Mouse (Mus musculus) myocyte (in vitro differentiated cells): ENCODE measurements at regions not wholly inside any gene's neighbourhood (a gene's known extent, or its start where the extent isn't known, plus 50 kb on each side); places are given as distances from the start of the nearest gene placed in this dataset.

Source experiments
- CEBPB ChIP-seq: IDR thresholded peaks from 2 replicates; pipeline ENCODE4 v1.6.1; 2011; ENCODE audit warnings: mild to moderate bottlenecking, moderate library complexity; ENCODE audit not compliant: poor library complexity, insufficient read depth, severe bottlenecking
- E2F4 ChIP-seq: IDR thresholded peaks from one replicate; pipeline ENCODE4 v1.6.1; 2011; ENCODE audit warnings: mild to moderate bottlenecking, control low read depth, moderate library complexity; ENCODE audit not compliant: insufficient read depth
- MAX ChIP-seq: IDR thresholded peaks from one replicate; pipeline ENCODE4 v1.6.1; 2011; ENCODE audit warnings: low read depth, mild to moderate bottlenecking, control low read depth
- MYOG ChIP-seq, 3 experiments: IDR thresholded peaks; one replicate each; pipeline ENCODE4 v1.6.1; 2011; ENCODE audit warnings: control low read depth in 2 of 3, low read depth in 2 of 3, mild to moderate bottlenecking in 2 of 3; ENCODE audit not compliant: insufficient read length in 2 of 3, control insufficient read depth in 1 of 3, insufficient read depth in 1 of 3
- POLR2A ChIP-seq: IDR thresholded peaks from one replicate; pipeline ENCODE4 v1.6.1; 2011; ENCODE audit warnings: low read depth, mild to moderate bottlenecking, control low read depth, moderate library complexity; ENCODE audit not compliant: insufficient read length
- POLR2AphosphoS2 ChIP-seq: IDR thresholded peaks from one replicate; pipeline ENCODE4 v1.6.1; 2011; ENCODE audit warnings: low read depth, control low read depth; ENCODE audit not compliant: insufficient read length
- REST ChIP-seq: IDR thresholded peaks from one replicate; pipeline ENCODE4 v1.6.1; 2011; ENCODE audit warnings: mild to moderate bottlenecking, control low read depth, moderate library complexity; ENCODE audit not compliant: insufficient read depth, insufficient read length
- USF1 ChIP-seq: IDR thresholded peaks from one replicate; pipeline ENCODE4 v1.6.1; 2011; ENCODE audit warnings: low read depth, mild to moderate bottlenecking, control low read depth, moderate library complexity

- TF ChIP-seq MYOG (IDR thresholded peaks at IDR 0.05; ENCODE audit: control insufficient read depth in 1 of 3, insufficient read depth in 1 of 3, insufficient read length in 2 of 3, low read depth in 2 of 3) (no peak), MAX (no peak), POLR2A (no peak), CEBPB (no peak), POLR2AphosphoS2 (no peak), USF1 (no peak), REST (no peak), E2F4 (no peak)
Observed at GRCm38 (mm10) chr6:140953256-140953655, 224.2 kb downstream of the Gm11077 start.
